Mouse (Mus musculus) MEL (cell line): ENCODE results near the gene Gm49353.

Experiments
- CTCF ChIP-seq, 3 experiments: IDR thresholded peaks in 2 of 3; conservative IDR thresholded peaks in 1 of 3; 2 replicates each; pipeline ENCODE4 v1.5.1; 2011 to 2012; ENCODE audit warnings: low read length in 3 of 3, low read depth in 2 of 3, mild to moderate bottlenecking in 2 of 3, improper control_type of control experiment in 1 of 3, inconsistent platforms in 1 of 3, mixed read lengths in 1 of 3, moderate library complexity in 1 of 3; ENCODE audit not compliant: control insufficient read depth in 1 of 3, insufficient read depth in 1 of 3, poor library complexity in 1 of 3, severe bottlenecking in 1 of 3
- E2F4 ChIP-seq: IDR thresholded peaks from 2 replicates; pipeline ENCODE4 v1.6.1; 2011; ENCODE audit warnings: low read depth, low read length, improper control_type of control experiment, borderline replicate concordance
- EP300 ChIP-seq, 2 experiments: IDR thresholded peaks; 2 replicates each; pipeline ENCODE4 v1.6.1; 2011; ENCODE audit warnings: improper control_type of control experiment in 2 of 2, low read length in 2 of 2, low read depth in 1 of 2, mild to moderate bottlenecking in 1 of 2
- KAT2A ChIP-seq: conservative IDR thresholded peaks from 2 replicates; pipeline ENCODE4 v1.6.1; 2012; ENCODE audit warnings: low read depth, low read length, improper control_type of control experiment, inconsistent platforms
- MAFK ChIP-seq: IDR thresholded peaks from 2 replicates; pipeline ENCODE4 v1.6.1; 2011; ENCODE audit warnings: low read depth, mild to moderate bottlenecking, low read length, improper control_type of control experiment, borderline replicate concordance
- MAZ ChIP-seq: IDR thresholded peaks from 2 replicates; pipeline ENCODE4 v1.6.1; 2012; ENCODE audit warnings: low read depth, mild to moderate bottlenecking, inconsistent platforms, low read length, improper control_type of control experiment
- MYC ChIP-seq: IDR thresholded peaks from 2 replicates; pipeline ENCODE4 v1.6.1; 2011; ENCODE audit warnings: low read depth, mild to moderate bottlenecking, low read length, improper control_type of control experiment, moderate library complexity
- POLR2A ChIP-seq, 2 experiments: IDR thresholded peaks; 2 replicates each; pipeline ENCODE4 v1.6.1; 2011 to 2012; ENCODE audit warnings: low read length in 2 of 2, mild to moderate bottlenecking in 2 of 2, control low read depth in 1 of 2, improper control_type of control experiment in 1 of 2, low read depth in 1 of 2, moderate library complexity in 1 of 2; ENCODE audit not compliant: control insufficient read depth in 1 of 2, insufficient read depth in 1 of 2, poor library complexity in 1 of 2
- SMC3 ChIP-seq: IDR thresholded peaks from 2 replicates; pipeline ENCODE4 v1.6.1; 2011; ENCODE audit warnings: low read depth, low read length, improper control_type of control experiment
- USF1 ChIP-seq: IDR thresholded peaks from 2 replicates; pipeline ENCODE4 v1.6.1; 2014; ENCODE audit warnings: low read depth, mild to moderate bottlenecking, inconsistent platforms, low read length, improper control_type of control experiment, moderate library complexity
- ZC3H11A ChIP-seq: IDR thresholded peaks from 2 replicates; pipeline ENCODE4 v1.6.1; 2012; ENCODE audit warnings: low read depth, mild to moderate bottlenecking, inconsistent platforms, low read length, improper control_type of control experiment
- ZKSCAN1 ChIP-seq: IDR thresholded peaks from 2 replicates; pipeline ENCODE4 v1.6.1; 2012; ENCODE audit warnings: low read depth, mild to moderate bottlenecking, inconsistent platforms, low read length, improper control_type of control experiment, moderate library complexity

DNA sequence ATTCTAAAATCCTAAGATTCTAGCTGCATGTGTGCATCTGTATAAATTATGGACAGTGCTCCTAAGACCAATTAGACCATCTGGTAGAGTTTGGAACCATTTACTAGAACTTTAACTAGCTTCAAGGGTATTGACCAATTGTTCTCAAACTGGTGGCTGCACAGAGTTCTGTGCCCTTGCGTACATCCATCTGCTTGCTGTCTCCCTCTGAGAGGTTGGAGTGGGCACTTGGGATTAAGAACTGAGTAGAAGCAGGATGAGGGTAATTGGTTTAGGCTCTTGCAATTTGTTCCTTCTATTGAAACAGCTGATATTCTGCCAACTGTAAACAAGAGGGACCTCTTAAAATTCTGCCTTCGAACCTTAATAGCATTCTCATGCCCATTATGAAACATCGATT is 43.5 kb upstream of the Gm49353 start:
- no peak for TF ChIP-seq SMC3
- TF ChIP-seq CTCF (IDR thresholded peaks at IDR 0.05 in 2 of 3, conservative IDR thresholded peaks at IDR 0.05 in 1 of 3; ENCODE audit: control insufficient read depth in 1 of 3, insufficient read depth in 1 of 3, low read depth in 2 of 3, low read length in 3 of 3, poor library complexity in 1 of 3, severe bottlenecking in 1 of 3), result no peak
- no peak for TF ChIP-seq MAFK
- TF ChIP-seq ZKSCAN1, result no peak
- no peak for TF ChIP-seq POLR2A (IDR thresholded peaks at IDR 0.05; ENCODE audit: control insufficient read depth in 1 of 2, insufficient read depth in 1 of 2, low read depth in 1 of 2, low read length in 2 of 2, poor library complexity in 1 of 2)
- TF ChIP-seq ZC3H11A, result no peak
- no peak for TF ChIP-seq EP300 (IDR thresholded peaks at IDR 0.05; ENCODE audit: low read depth in 1 of 2, low read length in 2 of 2)
- TF ChIP-seq KAT2A, result no peak
- TF ChIP-seq E2F4, result no peak
- no peak for TF ChIP-seq USF1
- TF ChIP-seq MYC, result no peak
- no peak for TF ChIP-seq MAZ
